Mouse (Mus musculus): Measurements from ENCODE around the gene Gm49721.
"Not testable (repeated sequence)": the region's sequence is repeated elsewhere in the genome, so short reads cannot be mapped to it uniquely, and the experiment has no call there.

DNA sequence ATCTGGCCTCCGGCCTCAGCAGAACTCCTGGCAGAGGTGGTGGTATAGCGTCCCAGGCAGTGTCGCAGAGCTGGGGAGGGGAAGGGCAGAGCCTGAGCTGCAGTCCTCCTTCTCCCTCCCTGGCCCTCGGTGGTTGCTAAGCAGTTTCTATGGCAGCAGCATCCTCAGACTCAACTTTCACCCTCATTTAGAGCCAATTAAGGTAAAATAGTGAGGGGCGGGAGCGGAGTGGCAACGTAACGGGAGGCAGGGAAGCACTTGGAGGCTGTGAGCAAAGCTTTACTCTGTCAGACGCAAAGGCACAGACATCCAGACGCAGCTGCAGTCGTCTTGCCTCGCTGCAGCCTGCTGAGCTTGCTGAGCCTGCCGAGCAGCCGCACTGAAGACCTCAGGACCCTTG lies 46.6 kb downstream of the Gm49721 start, which contains the start of gene Gm1604a:
- TF ChIP-seq MAX (IDR thresholded peaks at IDR 0.05); CEBPB (IDR thresholded peaks at IDR 0.05; ENCODE audit: low read depth); MYOG (IDR thresholded peaks at IDR 0.05; ENCODE audit: control insufficient read depth, extremely low read depth, insufficient read length); CTCF (IDR thresholded peaks at IDR 0.05; ENCODE audit: control insufficient read depth, insufficient read depth, insufficient read length): not testable (repeated sequence)

Data from C2C12 (cell line).